Mouse (Mus musculus) olfactory bulb, adult 2 months (tissue): Measurements from ENCODE around the gene Tmc8.
"Not testable (repeated sequence)": the region's sequence is repeated elsewhere in the genome, so short reads cannot be mapped to it uniquely, and the experiment has no call there.

Source experiments
- CTCF ChIP-seq: fragments of 200-500 bp; IDR thresholded peaks from 2 replicates; pipeline ENCODE4 v1.5.1; 2012; ENCODE audit warnings: low read depth, mild to moderate bottlenecking, low read length, moderate library complexity; ENCODE audit not compliant: insufficient read depth
- POLR2A ChIP-seq: fragments of 200-500 bp; IDR thresholded peaks from 2 replicates; pipeline ENCODE4 v1.6.1; 2012; ENCODE audit warnings: mild to moderate bottlenecking, low read depth, low read length, moderate library complexity; ENCODE audit not compliant: insufficient read depth

DNA sequence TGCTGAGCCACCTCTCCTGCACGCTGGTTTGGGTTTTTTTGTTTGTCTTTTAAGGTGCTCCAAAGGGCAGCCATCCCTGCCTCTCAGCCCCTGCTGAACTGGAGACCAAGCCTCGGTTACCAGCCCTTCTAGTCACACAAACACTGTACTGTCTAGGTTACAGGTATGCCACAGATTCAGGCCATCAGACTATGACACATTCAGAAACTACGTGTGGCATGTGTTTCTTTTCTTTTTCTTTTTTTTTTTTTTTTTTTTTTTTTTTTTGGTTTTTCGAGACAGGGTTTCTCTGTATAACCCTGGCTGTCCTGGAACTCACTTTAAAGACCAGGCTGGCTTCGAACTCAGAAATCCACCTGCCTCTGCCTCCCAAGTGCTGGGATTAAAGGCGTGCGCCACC lies 6.6 kb downstream of the Tmc8 start:
- TF ChIP-seq POLR2A, CTCF: not testable (repeated sequence)
